Mouse (Mus musculus) urinary bladder, postnatal 14 days (tissue): ENCODE measurements around the gene 9930104L06Rik.
A peak's percentile ranks its signal among the peaks of the same experiment; 100 is the strongest.
"Not testable (repeated sequence)": the region's sequence is repeated elsewhere in the genome, so short reads cannot be mapped to it uniquely, and the experiment has no call there.

Experiments used
- DNase-seq: peaks from one replicate; pipeline ENCODE4 v3.0.0; 2021; ENCODE audit warnings: low spot score

9930104L06Rik gene

GRCm38 (mm10) chr4:124936613-124937471 is at the start of gene 9930104L06Rik:
Gene 9930104L06Rik, plus strand, starts transcription at chr4:124937048.
- DNase-seq = peak; percentile 94

DNA sequence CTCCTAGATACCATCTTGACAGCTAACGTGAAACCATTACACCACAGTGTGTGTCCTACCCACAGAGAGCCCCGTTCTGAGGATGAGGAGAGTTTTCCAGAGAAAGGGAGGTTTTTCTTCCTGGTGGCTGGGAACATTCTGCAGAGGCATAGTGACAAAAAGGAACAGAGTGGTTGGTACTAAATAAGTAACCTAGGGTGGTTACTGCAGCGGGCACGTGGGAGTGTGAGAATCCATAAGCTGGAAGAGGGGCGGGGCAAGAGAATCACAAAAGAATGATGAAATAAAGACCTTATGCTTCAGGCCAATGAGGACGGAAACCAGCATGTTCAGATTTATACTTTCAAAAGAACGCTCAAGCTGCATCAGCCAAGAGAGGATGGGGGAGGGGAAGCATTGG is 48.1 kb upstream of the 9930104L06Rik start:
- no peak for DNase-seq

DNA sequence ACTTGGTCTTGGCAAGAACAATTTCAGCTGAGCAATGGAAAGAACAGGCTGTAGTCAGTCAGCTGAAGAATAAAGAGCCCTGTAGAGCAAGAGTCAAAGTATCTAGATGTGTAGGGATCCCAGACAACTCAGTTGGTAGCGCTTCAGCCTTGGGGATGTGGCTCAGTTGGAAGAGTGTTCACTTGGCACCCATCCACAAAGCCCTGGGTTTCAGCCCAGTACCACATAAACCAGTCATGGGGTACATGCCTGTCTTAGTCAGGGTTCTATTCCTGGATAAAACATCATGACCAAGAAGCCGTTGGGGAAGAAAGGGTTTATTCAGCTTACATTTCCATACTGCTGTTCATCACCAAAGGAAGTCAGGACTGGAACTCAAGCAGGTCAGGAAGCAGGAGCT is 46.9 kb upstream of the 9930104L06Rik start:
- DNase-seq = no peak

GRCm38 (mm10) chr4:124890831-124891230 is 46.0 kb upstream of the 9930104L06Rik start:
- no peak for DNase-seq

DNA sequence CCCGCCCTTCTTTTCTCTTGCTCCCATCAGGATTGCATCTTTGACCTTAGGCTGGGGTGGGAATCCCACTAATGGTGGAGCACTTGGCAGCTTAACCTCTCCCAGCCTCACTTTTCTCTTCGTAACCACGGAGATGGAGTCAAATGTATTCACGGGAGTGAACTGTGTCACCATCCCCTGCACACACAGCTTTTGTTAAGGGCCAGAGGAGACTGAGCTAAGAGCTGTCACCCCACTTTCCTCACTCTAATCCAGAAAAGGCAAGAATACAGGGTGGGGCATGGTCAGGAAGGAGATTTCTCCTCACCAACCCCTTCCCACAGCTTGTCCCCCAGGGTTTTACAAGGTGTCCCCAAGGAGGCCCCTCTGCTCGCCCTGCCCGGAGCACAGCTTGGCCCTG is 43.1 kb upstream of the 9930104L06Rik start:
- no peak for DNase-seq

- no peak for DNase-seq
These were observed 42.1 kb upstream of the 9930104L06Rik start for GRCm38 (mm10) chr4:124894508-124895428.

- DNase-seq = no peak
These were observed 38.4 kb upstream of the 9930104L06Rik start for GRCm38 (mm10) chr4:124898428-124898827.

- DNase-seq = no peak
These were observed 36.9 kb upstream of the 9930104L06Rik start for GRCm38 (mm10) chr4:124899906-124900305.

- DNase-seq = no peak
These were observed 31.4 kb upstream of the 9930104L06Rik start for GRCm38 (mm10) chr4:124905417-124905816.

DNA sequence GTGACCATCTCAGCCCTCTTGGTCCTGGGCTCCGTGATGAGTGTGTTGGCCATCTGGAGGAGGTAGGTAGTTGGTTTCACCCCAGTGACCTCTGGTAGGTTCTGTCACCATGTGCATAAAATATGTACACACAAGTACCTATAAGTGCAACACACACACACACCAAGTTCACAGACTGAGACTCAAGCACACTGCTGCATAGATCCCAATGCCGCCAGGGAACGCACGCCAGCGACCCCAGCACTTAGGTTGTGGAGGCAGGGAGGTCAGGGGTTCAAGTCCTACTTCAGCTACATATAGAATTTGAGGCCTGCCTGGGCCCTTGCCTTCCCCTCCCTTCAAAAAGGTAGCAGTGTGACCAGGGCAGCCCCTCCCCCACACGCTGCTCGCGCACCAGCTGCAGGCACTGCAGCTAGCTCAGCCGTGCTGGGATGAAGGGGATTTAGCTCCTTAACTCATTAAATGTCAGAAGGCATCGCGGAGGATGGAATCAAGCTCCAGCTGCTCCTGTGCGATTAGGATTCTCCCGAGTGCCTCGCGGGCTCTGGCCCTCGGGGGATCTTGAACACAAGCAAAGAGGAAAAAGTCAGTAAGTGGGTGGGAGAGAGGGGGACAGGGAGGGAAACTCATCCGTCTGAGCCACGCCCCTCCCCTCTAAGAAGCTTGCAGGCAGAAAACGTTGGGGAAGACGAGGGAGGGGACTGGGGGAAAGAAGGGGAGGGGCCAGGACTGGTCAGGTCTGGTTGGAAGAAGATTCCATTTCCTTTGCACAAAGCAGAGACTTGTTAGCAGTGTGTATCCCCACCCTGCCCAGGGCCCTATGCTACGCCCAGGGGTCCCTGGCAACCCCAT is 30.7 kb upstream of the 9930104L06Rik start:
- no peak for DNase-seq

GRCm38 (mm10) chr4:124928102-124928501 is 8.7 kb upstream of the 9930104L06Rik start:
- no peak for DNase-seq

- not testable (repeated sequence) for DNase-seq
These were observed 2.4 kb downstream of the 9930104L06Rik start, which contains the start of gene Cdca8 for GRCm38 (mm10) chr4:124939211-124939610. Gene Cdca8, minus strand, starts transcription at chr4:124939311.

- DNase-seq = peak; percentile 78
These were observed 6.2 kb downstream of the 9930104L06Rik start for GRCm38 (mm10) chr4:124943022-124943421.

DNA sequence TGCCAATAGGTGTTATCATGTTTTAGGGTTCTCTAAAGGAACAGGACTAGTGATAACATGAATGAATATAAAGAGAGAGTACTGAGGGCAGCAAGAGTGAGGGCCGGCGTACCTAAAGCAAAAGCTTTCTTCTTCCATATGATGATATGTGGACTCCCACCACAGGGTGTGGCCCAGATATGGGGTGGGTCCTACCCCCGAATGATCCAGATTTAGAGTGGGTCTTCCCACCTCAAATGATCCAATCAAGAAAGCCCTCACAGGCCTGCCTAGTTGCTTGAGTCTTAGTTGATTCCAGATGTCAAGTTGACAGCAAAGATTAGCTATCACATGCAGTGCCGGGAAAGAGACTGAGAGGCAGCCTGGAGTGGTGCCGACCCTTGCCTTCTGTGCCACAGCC is 6.9 kb downstream of the 9930104L06Rik start:
- DNase-seq = no peak

GRCm38 (mm10) chr4:124944961-124945360 is 8.1 kb downstream of the 9930104L06Rik start:
- DNase-seq = no peak

DNA sequence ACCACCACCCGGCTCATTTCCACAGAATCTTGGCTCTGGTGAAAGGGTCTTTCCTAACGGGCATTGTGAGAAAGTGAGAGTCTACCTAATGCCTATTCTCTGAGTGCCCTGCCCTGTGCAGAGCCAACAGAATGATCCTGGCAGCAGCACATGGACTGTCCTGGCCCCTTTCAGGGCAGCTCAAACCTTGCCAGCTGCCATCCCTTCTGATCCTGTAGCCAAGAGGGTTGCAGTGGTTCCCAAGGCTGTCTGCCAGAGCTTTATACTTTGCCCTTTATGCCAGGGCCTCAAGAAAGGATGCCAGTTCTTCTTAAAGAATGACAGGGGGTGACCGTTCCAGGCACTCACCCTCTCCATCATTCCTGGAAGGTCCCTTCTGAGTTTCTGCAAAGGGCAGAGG is 12.6 kb downstream of the 9930104L06Rik start:
- DNase-seq = no peak

DNA sequence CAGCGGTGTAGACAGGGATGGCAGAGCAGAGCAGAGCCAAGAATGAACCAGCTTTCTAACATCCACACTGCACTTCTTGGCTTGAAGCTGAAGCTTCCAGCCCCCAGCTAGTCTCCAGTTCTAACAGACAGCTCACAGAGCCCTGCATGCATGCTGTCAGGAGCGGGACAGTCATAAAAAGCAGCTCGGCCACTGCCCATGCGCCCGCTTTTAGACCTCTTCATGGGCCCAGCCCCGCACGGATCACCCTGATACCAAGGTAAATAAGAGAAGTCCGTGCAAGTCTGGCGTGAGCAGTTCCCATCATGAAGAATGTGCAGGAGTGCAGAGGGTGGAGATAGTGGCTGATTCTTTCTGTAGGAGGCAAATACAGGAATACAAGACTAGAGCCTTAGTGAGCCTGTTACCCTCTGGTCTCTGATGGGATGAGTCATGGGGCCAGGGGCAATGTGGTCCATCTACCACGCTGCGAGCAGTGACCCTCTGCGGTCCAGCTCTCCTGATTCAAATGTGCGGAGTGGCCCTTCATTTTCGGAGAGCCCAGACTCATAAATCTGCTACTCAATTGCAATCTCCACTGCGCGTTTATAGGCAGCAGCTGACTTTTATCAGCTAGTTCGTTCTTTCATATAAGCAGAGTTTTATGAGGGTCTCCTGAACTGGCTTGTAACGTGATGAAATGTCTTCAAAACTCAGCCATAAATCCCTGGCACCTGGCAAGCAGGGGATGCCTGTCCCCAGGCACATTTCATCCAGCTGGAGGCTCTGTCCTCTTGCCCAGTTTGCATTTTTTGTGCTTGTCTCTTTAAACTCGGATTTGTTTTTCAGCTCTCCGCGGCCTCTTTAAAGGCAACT is 13.6 kb downstream of the 9930104L06Rik start:
- DNase-seq = peak; percentile 50

DNA sequence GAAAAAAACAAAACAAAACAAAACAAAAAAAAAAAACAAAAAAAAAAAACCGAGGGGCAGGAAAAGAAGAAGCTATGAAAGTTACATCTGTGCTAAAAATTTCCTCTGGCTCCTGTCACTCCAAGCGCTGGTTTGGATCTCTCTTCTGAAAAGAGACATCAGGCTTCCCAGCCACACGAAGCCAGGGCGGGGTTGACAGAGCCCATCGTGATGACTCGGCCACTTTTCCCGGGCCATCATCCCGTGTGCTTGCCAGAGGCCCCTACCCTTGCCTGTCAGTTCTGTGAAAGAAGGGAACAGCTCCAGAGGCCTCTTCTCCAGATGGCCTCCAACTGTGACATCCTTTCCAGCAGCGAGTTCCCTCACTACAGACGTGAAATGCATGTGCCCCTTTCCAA is 14.2 kb downstream of the 9930104L06Rik start:
- DNase-seq = peak; percentile 20

GRCm38 (mm10) chr4:124953546-124953945 is 16.7 kb downstream of the 9930104L06Rik start:
- no peak for DNase-seq

GRCm38 (mm10) chr4:124957284-124957683 is 20.4 kb downstream of the 9930104L06Rik start:
- DNase-seq = no peak

- DNase-seq = peak; percentile 51
These were observed 22.2 kb downstream of the 9930104L06Rik start for GRCm38 (mm10) chr4:124959062-124959461.
